Mouse (Mus musculus): ENCODE measurements around the gene Catsperg1.

DNA sequence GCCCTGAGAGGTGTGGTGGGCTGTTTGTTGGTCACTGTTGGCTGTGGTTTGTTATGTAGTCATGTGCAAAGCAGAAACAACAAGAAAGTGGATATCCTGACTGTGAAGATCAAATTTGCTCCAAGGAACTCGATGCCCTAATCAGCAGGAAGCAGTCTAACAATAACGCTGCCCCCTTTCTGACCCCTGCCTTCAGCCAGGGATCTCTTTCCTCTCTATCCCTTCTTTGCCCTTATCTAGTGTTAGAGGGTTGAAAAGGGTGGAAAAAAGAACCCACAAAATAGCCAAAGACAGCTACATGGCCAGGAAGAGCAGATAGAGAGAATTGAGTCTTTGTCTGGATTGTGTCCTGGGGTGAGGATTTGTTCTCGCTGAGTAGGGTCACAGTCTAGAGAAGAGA, 16.7 kb upstream of the Catsperg1 start:
- TF ChIP-seq GATA1 (IDR thresholded peaks at IDR 0.05; ENCODE audit: borderline replicate concordance, low read length) (no peak; the same call in 2 of the 3 replicates), FLI1 (IDR thresholded peaks at IDR 0.05; ENCODE audit: low read length) (no peak)
